Mouse (Mus musculus): Measurements from ENCODE around the gene Clca3a2.
"Not testable (repeated sequence)": the region's sequence is repeated elsewhere in the genome, so short reads cannot be mapped to it uniquely, and the experiment has no call there.

- TF ChIP-seq GATA1 (IDR thresholded peaks at IDR 0.05; ENCODE audit: borderline replicate concordance, low read length); CTCF (IDR thresholded peaks at IDR 0.05; ENCODE audit: low read depth, low read length); TAL1 (conservative IDR thresholded peaks at IDR 0.05; ENCODE audit: low read depth, low read length); POLR2AphosphoS5 (IDR thresholded peaks at IDR 0.05; ENCODE audit: insufficient replicate concordance, low read depth, low read length): not testable (repeated sequence)
Measured at GRCm38 (mm10) chr3:144749062-144749963, 70.0 kb downstream of the Clca3a2 start.
